Mouse (Mus musculus) midbrain, embryonic 16.5 days (tissue): ENCODE measurements at regions not wholly inside any gene's neighbourhood (a gene's known extent, or its start where the extent isn't known, plus 50 kb on each side); places are given as distances from the start of the nearest gene placed in this dataset.
"Not testable (repeated sequence)": the region's sequence is repeated elsewhere in the genome, so short reads cannot be mapped to it uniquely, and the experiment has no call there.

Source experiments
- ATAC-seq: fragments of 200-750 bp; cut with Nextera tagmentation; 2 replicates; pipeline ENCODE4 v1.8.0; 2017; ENCODE audit warnings: moderate TSS enrichment
- H3K27ac ChIP-seq: fragments of 300-500 bp; sonication (generic); 2 replicates; pipeline ENCODE4 v1.5.1; 2014; ENCODE audit warnings: mild to moderate bottlenecking, low read length, mixed read lengths
- H3K27me3 ChIP-seq: fragments of 300-500 bp; sonication (generic); 2 replicates; pipeline ENCODE4 v1.6.1; 2014; ENCODE audit warnings: low read depth, low read length, mixed read lengths; ENCODE audit not compliant: control insufficient read depth, insufficient read depth
- H3K36me3 ChIP-seq: fragments of 300-500 bp; sonication (generic); 2 replicates; pipeline ENCODE4 v1.6.1; 2014; ENCODE audit warnings: mild to moderate bottlenecking, low read length, moderate library complexity, mixed read lengths; ENCODE audit not compliant: control insufficient read depth, insufficient read depth
- H3K4me1 ChIP-seq: fragments of 300-500 bp; sonication (generic); 2 replicates; pipeline ENCODE4 v1.6.1; 2014; ENCODE audit warnings: mild to moderate bottlenecking, low read length, mixed read lengths; ENCODE audit not compliant: control insufficient read depth, insufficient read depth
- H3K4me2 ChIP-seq: fragments of 300-500 bp; sonication (generic); 2 replicates; pipeline ENCODE4 v1.6.1; 2014; ENCODE audit warnings: mild to moderate bottlenecking, low read length, mixed read lengths
- H3K4me3 ChIP-seq: fragments of 300-500 bp; sonication (generic); 2 replicates; pipeline ENCODE4 v1.5.1; 2014; ENCODE audit warnings: low read depth, mild to moderate bottlenecking, low read length, moderate library complexity, mixed read lengths
- H3K9ac ChIP-seq: fragments of 300-500 bp; sonication (generic); 2 replicates; pipeline ENCODE4 v1.6.1; 2014; ENCODE audit warnings: low read depth, low read length, mixed read lengths
- H3K9me3 ChIP-seq: fragments of 300-500 bp; sonication (generic); replicated peaks from 2 replicates; pipeline ENCODE4 v1.6.1; 2014; ENCODE audit warnings: mild to moderate bottlenecking, low read length, mixed read lengths; ENCODE audit not compliant: control insufficient read depth, poor library complexity, severe bottlenecking
- WGBS: fragments of 180-500 bp; shearing (Covaris S2); extraction: QIAGEN DNeasy Blood & Tissue Kit; methylation state at CpG from one replicate; pipeline ENCODE4 v1.1.7; 2014; 5-methylcytosine and 5-hydroxymethylcytosine counted together

- peak; percentile 56; the same call in 1 of the 2 replicates for ATAC-seq
- not testable (repeated sequence) for H3K27me3 ChIP-seq, H3K9me3 ChIP-seq, H3K36me3 ChIP-seq, H3K4me2 ChIP-seq, H3K27ac ChIP-seq, H3K4me3 ChIP-seq, H3K9ac ChIP-seq, H3K4me1 ChIP-seq
- WGBS = 30% methylated on average over 4 of the region's 6 CpGs
Observed at GRCm38 (mm10) chr13:49957993-49958681, 159.3 kb upstream of the Gm30302 start.

GRCm38 (mm10) chr13:49915781-49916180 is 117.0 kb upstream of the Gm30302 start:
- ATAC-seq = no peak
- Histone ChIP-seq H3K4me2 (no peak overlapping the region), H3K9ac (no peak overlapping the region), H3K4me3 (no peak overlapping the region), H3K9me3 (no peaks in the 10 kb centered on the region), H3K4me1 (no peaks in the 10 kb centered on the region), H3K36me3 (no peaks in the 10 kb centered on the region), H3K27ac (no peak overlapping the region), H3K27me3 (no peaks in the 10 kb centered on the region)
- WGBS = 94% methylated on average over 2 of the region's 2 CpGs
